In genomic region chr11:32533482-32534261, GRCm38 (mm10) we compare ENCODE assay signal across 8 mouse cellular contexts. TPM values are rescaled to one million over a fixed set of nuclear protein-coding genes. Genes with fewer than 3 reads are reported as not detected.
DNase-seq lines count a peak whose midpoint lies in the region; ATAC-seq and TF ChIP-seq lines count a peak whose summit lies in the region.

No protein-coding gene starts in this region.

- no peak for TF ChIP-seq CTCF in testis, adult 2 months (IDR thresholded peaks at IDR 0.05; ENCODE audit: control insufficient read depth, insufficient read depth, insufficient replicate concordance, low read depth, low read length)

- whole genome bisulfite sequencing in heart, embryonic 15.5 days: 2% methylated on average over 24 of the region's 24 CpGs
- under 1% methylated on average over 24 of the region's 24 CpGs for WGBS in macrophage (ENCODE audit: missing documents)

- peak overlapping the region; percentile 82 for H3K4me3 ChIP-seq in testis, adult 2 months (ENCODE audit: control insufficient read depth, low read depth, low read length)
- H3K4me3 ChIP-seq in heart, embryonic 15.5 days: peak overlapping the region; percentile 86
- H3K4me3 ChIP-seq in macrophage (ENCODE audit: inconsistent target): peak overlapping the region; percentile 91

- H3K36me3 ChIP-seq in testis, adult 2 months (ENCODE audit: control insufficient read depth, insufficient read depth, low read length): no peaks in the 10 kb centered on the region
- no peaks in the 10 kb centered on the region for H3K36me3 ChIP-seq in heart, embryonic 15.5 days
- H3K36me3 ChIP-seq in macrophage (ENCODE audit: inconsistent target): no peaks in the 10 kb centered on the region

- no peaks in the 10 kb centered on the region for H3K27me3 ChIP-seq in testis, adult 2 months (ENCODE audit: control insufficient read depth, insufficient read depth, low read length)
- H3K27me3 ChIP-seq in heart, embryonic 15.5 days: no peaks in the 10 kb centered on the region

- peak overlapping the region; percentile 66 for H3K9ac ChIP-seq in heart, embryonic 15.5 days

- peak overlapping the region; percentile 15; the same call in 1 of the 2 replicates for H3K27ac ChIP-seq in testis, adult 2 months (ENCODE audit: control insufficient read depth, insufficient read depth, low read depth, low read length)
- peak overlapping the region; percentile 29; the same call in 1 of the 2 replicates for H3K27ac ChIP-seq in heart, embryonic 15.5 days
- H3K27ac ChIP-seq in macrophage: peak overlapping the region; percentile 69

- H3K4me1 ChIP-seq in testis, adult 2 months (ENCODE audit: control insufficient read depth, insufficient read depth, low read length): peaks cover 17% of the 10 kb centered on the region
- H3K4me1 ChIP-seq in heart, embryonic 15.5 days (replicated peaks): peaks cover 34% of the 10 kb centered on the region

- H3K4me2 ChIP-seq in heart, embryonic 15.5 days: peak overlapping the region; percentile 96

- H3K79me2 ChIP-seq in macrophage (ENCODE audit: inconsistent target): peaks cover 54% of the 10 kb centered on the region

- no peak for TF ChIP-seq POLR2A in testis, adult 2 months (IDR thresholded peaks at IDR 0.05; ENCODE audit: control insufficient read depth, low read depth, low read length)

- no peak for DNase-seq in testis, postnatal 10 days (ENCODE audit: low spot score)
- DNase-seq in cerebellum, postnatal 10 days: peak; percentile 36 to 40
- DNase-seq in left cerebral cortex, adult 8-10 months (ENCODE audit: low spot score in 2 of 2): peak; percentile 27 to 59
- peak; percentile 45 for DNase-seq in right cerebral cortex, postnatal 25 days
- DNase-seq in layer of hippocampus, postnatal 14 days (ENCODE audit: low spot score in 2 of 2): no peak

- ATAC-seq in heart, embryonic 15.5 days (replicated peaks; ENCODE audit: insufficient number of reproducible peaks, insufficient read depth, low FRiP score, low read depth): peak; percentile 32

- no peaks in the 10 kb centered on the region for H3K9me3 ChIP-seq in heart, embryonic 15.5 days (replicated peaks)

RNA-seq across cellular contexts. Expression of gene Stk10, which starts 0.6 kb away (rescaled TPM):
- 36.7 and 38.3 TPM in 2 replicates for polyA plus RNA-seq in testis, adult 2 months (2012; rRNA removed)
- 2.5 and 4.1 TPM in 2 replicates for polyA plus RNA-seq in heart, embryonic 15.5 days (2015; fragmentation: Nextera tagmentation; extraction: Ambion mirVana)
- 1 to 10 TPM; 7.4 to 9.9 (median 9.3) TPM for total RNA-seq in left cerebral cortex, adult 8-10 months (2022)
- 100 to 1,000 TPM in 1 of 26 experiments, 10 to 100 TPM in 24, 1 to 10 TPM in 1; 6.6 to 115 (median 23.7) TPM for total RNA-seq in macrophage (2018; cell fraction: chromatin; rRNA removed)
- total RNA-seq in macrophage (2018; cell fraction: cytosol; rRNA removed): 10 to 100 TPM in 24 of 26 experiments, 1 to 10 TPM in 2; 9.2 to 19.3 (median 16.1) TPM
- 10 to 100 TPM in 25 of 26 experiments, 1 to 10 TPM in 1; 9.8 to 41.0 (median 20.4) TPM for total RNA-seq in macrophage (2018; cell fraction: nucleus; rRNA removed)
- polyA plus RNA-seq in macrophage (2018): 15.5 to 19.3 TPM (median 18.5 TPM) in 3 replicates
- 1 to 10 TPM; 7.5 to 8.3 TPM for total RNA-seq in layer of hippocampus, postnatal 14 days (2021)

RNA-seq across cellular contexts. Expression of gene Efcab9, which starts 1.8 kb away (rescaled TPM):
- 180 and 217 TPM in 2 replicates for polyA plus RNA-seq in testis, adult 2 months (2012; rRNA removed)
- 0.19 and 0.61 TPM in 2 replicates for polyA plus RNA-seq in heart, embryonic 15.5 days (2015; fragmentation: Nextera tagmentation; extraction: Ambion mirVana)
- 1 to 10 TPM; 1.2 to 1.8 (median 1.4) TPM for total RNA-seq in left cerebral cortex, adult 8-10 months (2022)
- total RNA-seq in macrophage (2018; cell fraction: chromatin; rRNA removed): not detected
- under 1 TPM in 5 of 26 experiments, not detected in 21; 0.22 to 0.54 (median 0.29) TPM for total RNA-seq in macrophage (2018; cell fraction: cytosol; rRNA removed)
- 1 to 10 TPM in 1 of 26 experiments, not detected in 25; 1.3 TPM for total RNA-seq in macrophage (2018; cell fraction: nucleus; rRNA removed)
- polyA plus RNA-seq in macrophage (2018): not detected in 3 replicates
- total RNA-seq in layer of hippocampus, postnatal 14 days (2021): 1 to 10 TPM; 1.5 to 2.3 TPM

Comparison
In these comparisons a context has a peak if more than half of its experiments do, and no peak if none do; other contexts are left out.
1. H3K27ac ChIP-seq: peak in every context shown above with its lines; median percentile 69 in macrophage; 29 in heart, embryonic 15.5 days; 15 in testis, adult 2 months.
2. DNase-seq: peak in cerebellum, postnatal 10 days (2 of 2), left cerebral cortex, adult 8-10 months (2 of 2) and right cerebral cortex, postnatal 25 days (single experiment); none in testis, postnatal 10 days (single experiment) and layer of hippocampus, postnatal 14 days (0 of 2).
3. RNA of gene Efcab9, which starts 1.8 kb away (polyA plus RNA-seq): 180 to 217 TPM in testis, adult 2 months; 0.19 to 0.61 TPM in heart, embryonic 15.5 days and not detected in macrophage; every median in the first group is over 100 times any median in the second.
4. Peak in every context shown above with its lines, with median percentiles within 50 percentile points of each other: H3K4me3 ChIP-seq.